Mouse (Mus musculus): ENCODE measurements around the gene Pdx1. TPM values are rescaled to one million over a fixed set of nuclear protein-coding genes. Genes with fewer than 3 reads are reported as not detected.

The Pdx1 gene
- not detected for polyA plus RNA-seq (2015; fragmentation: Illumina TruSeq; extraction: RNeasy Lipid Tissue Mini Kit (QIAGEN cat#74804); ENCODE audit: low read depth, low replicate concordance)

GRCm38 (mm10) chr5:147269926-147270672, at the start of gene Pdx1:
Pdx1 (plus strand) TSS chr5:147269959.

GRCm38 (mm10) chr5:147306638-147307397, 37.1 kb downstream of the Pdx1 start, which contains the start of gene Cdx2:
Cdx2 (minus strand) TSS chr5:147307270.

GRCm38 (mm10) chr5:147322183-147322582, 52.4 kb downstream of the Pdx1 start, which contains the start of gene Urad:
Urad (minus strand) TSS chr5:147322440.

Other genes starting within 250 kb of the Pdx1 start
- 2.9 TPM for gene Lnx2, start 193.4 kb upstream of the Pdx1 start, polyA plus RNA-seq (2015; fragmentation: Illumina TruSeq; extraction: RNeasy Lipid Tissue Mini Kit (QIAGEN cat#74804); ENCODE audit: low read depth, low replicate concordance)
- 118 TPM for gene Polr1d, start 192.9 kb upstream of the Pdx1 start, polyA plus RNA-seq (2015; fragmentation: Illumina TruSeq; extraction: RNeasy Lipid Tissue Mini Kit (QIAGEN cat#74804); ENCODE audit: low read depth, low replicate concordance)
- 0.42 TPM for gene Gsx1, start 81.3 kb upstream of the Pdx1 start, polyA plus RNA-seq (2015; fragmentation: Illumina TruSeq; extraction: RNeasy Lipid Tissue Mini Kit (QIAGEN cat#74804); ENCODE audit: low read depth, low replicate concordance)
- gene Cdx2, start 37.3 kb downstream of the Pdx1 start, polyA plus RNA-seq (2015; fragmentation: Illumina TruSeq; extraction: RNeasy Lipid Tissue Mini Kit (QIAGEN cat#74804); ENCODE audit: low read depth, low replicate concordance) = not detected
- not detected for gene Urad, start 52.5 kb downstream of the Pdx1 start, polyA plus RNA-seq (2015; fragmentation: Illumina TruSeq; extraction: RNeasy Lipid Tissue Mini Kit (QIAGEN cat#74804); ENCODE audit: low read depth, low replicate concordance)
- 6.1 TPM for gene Flt3, start 130.5 kb downstream of the Pdx1 start, polyA plus RNA-seq (2015; fragmentation: Illumina TruSeq; extraction: RNeasy Lipid Tissue Mini Kit (QIAGEN cat#74804); ENCODE audit: low read depth, low replicate concordance)
- gene Pan3, start 160.2 kb downstream of the Pdx1 start, polyA plus RNA-seq (2015; fragmentation: Illumina TruSeq; extraction: RNeasy Lipid Tissue Mini Kit (QIAGEN cat#74804); ENCODE audit: low read depth, low replicate concordance) = 18.7 TPM